Mouse (Mus musculus) neutrophil, adult 5-6 weeks (primary cell): Measurements from ENCODE around the gene Fezf2. TPM values are rescaled to one million over a fixed set of nuclear protein-coding genes. Genes with fewer than 3 reads are reported as not detected.

ENCODE experiments used
- ATAC-seq: fragments of 151-379, 151-347 bp; 2 replicates; pipeline ENCODE4 v1.8.0; 2017; ENCODE audit warnings: mild to moderate bottlenecking, moderate TSS enrichment; ENCODE audit not compliant: insufficient number of reproducible peaks, poor library complexity, low FRiP score, severe bottlenecking; ENCODE audit errors: extremely low read depth
- total RNA-seq: library from RNA; stranded (forward); fragments of 200-1000 nt; gene quantifications from 2 replicates; pipeline ENCODE4 v1.2.3, GENCODE M21; 2017

Gene Fezf2
- total RNA-seq, 1 experiment from 2014 or later: not detected

DNA sequence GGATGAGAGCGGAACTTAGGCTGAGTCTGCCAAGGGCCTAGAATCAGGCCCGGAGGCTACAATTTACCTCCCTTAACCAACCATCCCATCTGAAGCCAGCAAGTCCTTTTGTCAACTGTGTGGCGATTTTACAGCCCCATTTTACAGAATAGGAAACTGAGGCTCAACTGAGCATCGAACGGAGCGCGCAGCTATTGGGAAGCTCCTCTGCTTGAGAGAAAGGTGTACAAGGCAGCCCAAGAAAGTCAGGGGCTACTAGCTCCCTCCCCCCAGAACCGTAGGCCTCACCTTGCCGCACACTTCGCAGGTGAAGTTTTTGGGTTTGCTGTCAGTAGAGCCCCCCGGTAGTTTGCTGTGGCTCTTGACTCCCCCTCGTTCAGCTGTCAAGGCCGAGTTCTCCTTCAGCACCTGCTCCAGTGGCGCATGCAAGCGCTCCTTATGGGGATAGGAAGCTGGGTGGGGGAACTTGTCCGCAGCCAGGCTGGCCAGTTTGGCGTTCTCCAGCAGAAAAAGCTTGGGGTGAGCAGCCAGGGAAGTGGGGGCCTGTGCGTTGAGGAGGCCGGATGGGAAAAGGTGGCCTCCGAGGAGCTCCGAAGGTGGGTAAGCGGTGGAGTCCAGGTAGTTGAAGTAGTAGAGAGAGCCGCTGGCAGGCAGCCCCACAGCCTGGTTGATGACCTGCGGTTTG, 3.8 kb downstream of the Fezf2 start:
- ATAC-seq: no peak

DNA sequence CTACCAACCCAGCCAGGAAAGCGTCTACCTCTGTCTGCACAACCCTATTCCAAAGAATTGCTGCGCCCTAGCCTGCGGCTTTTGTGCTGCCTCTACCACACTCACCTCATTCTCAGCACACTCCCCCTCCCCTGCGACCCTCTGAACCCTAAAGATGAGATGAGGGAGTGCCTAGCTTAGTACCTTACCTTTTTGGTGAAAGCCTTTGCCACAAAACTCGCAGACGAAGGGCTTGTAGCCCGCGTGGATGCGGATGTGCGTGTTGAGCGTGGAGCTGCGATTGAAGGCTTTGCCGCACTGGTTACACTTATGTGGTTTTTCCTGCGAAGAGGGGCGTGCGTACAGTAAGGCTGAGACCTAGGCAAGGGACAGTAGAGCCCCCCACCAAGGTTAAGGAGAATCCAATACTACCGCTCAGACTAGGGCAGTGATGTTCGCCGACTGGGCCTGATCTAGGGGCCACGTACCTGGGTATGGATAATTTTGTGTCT, 4.5 kb downstream of the Fezf2 start:
- ATAC-seq: no peak

DNA sequence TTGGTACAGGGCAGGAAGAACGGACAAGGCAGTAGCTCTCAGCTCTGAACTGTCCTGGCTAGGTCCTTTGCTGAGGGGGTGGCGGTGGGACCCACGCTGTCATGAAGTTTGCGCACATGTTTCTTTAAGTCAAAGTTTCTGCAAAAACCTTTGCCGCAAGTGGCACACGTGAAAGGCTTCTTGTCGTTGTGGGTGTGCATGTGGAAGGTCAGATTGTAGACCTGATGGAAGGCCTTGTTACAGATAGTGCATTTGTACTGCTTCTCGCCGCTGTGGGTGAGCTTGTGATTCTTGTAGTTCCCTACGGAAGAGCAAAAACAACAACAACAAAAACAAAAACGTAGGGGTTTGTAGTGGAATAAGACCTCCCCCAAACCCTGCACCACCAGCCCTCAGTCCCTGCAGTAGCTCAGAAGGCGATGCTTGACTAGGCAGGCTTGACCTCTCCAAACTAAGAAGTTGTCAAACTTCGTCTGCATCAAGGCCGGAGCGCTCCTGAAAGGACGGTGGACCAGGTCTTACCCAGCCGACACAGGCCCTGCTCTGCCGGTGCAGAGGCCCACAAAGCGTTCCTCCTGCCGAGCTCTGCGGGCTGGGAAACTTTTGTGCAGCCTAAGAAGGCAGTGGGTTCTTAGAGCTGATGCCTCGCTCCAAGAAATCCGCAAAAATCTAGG, 5.4 kb downstream of the Fezf2 start:
- ATAC-seq: no peak

DNA sequence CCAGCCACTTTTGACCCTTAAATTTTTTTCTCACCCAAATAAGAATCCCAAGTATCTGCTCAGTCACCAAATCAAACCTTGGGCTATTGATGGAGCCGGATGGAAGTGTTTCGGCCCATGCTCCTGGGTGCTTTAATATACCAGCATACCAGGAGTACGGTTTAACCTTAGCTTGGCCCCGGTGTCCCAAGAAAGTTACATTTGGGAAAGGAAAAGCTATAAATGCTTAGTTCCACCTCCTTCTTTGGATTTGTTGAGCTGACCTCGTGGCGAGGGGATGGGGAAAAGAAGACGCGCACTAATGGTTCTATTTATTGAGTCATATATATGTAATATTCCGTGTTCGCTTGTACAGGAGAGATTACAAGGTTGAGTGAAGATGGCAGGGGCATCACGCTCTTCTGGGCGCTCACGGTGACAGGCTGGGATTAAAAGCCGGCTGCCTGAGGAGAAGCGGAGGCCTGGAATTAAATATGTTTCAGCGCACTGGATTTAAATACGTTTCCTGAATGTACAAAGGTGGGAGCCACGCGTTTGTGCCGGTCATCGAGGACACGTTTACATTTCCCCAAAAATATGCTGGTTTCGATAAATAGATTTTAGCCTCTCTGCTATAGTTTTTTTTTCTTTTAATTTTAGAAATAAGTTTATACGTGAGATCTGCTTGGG, 6.1 kb downstream of the Fezf2 start:
- ATAC-seq: no peak

DNA sequence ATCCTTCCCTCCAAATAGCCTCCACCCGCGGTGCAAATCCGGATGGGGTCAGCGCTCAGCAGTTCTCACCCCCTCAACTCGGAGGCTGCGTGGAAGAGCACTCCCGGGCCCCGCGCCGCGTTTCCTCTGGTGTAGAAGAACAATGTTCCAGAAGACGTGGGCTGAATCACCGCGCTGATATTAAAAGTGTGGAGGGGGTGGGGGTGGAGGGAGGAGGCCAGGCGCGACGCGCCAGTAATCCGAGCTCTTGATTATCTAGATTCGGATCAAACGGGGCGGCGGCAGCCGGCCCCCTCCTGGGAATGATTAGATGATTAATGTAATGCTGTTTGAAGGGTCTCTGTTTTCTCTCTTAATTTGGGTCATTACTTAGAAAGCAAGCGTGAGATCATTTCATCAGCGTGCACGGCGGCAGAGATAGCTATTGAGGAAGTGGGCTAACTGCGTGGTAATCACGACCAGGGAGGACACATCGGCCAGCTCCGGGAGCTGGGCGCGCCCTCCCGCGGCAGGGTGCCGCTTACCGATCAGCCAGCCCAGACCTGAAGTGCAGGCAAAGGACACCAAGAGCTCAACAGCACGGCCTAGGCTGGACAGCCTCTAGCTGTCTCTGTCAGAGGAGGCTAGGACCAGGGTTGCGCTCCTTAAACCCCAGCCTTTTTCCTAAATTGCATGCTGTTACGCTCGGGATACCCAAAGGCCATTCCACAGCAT, 6.8 kb downstream of the Fezf2 start:
- no peak for ATAC-seq

DNA sequence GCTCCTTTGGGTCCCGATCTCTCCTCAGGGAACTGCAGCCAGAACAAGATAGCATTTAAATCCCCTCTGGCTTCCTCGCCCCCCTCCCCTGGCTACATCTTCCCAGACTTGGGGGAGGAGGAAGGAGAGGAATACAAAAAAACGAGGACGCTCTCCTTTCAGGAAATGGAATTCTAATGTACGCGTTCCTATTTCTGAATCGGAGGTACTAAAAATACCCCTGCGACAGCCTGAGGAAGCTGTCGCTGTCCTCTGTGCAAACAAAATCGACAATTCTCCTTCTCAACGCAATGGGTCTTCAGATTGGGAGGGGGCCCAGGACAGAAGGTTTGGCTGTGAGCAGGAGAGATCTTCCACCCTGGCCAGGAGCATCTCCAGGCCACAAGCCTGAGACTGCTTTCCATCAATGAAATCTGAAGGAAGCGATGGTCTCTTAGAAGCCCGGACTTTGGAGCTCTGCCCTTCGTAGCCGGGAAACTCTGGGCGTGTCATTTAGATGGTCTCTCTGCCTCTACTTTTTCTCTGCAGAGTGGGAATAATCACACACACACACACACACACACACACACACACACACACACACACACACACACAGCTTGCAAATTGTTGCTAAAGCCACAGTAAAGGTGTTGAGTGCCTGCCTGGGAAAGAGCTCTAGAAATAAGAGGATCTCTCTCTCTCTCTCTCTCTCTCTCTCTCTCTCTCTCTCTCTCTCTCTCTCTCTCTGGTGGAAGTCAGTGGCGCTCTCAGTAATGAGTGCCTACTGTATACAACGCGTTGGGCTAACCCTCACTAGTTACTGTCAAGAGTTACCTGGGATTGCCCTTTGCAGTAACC, 7.5 kb downstream of the Fezf2 start:
- ATAC-seq: no peak

DNA sequence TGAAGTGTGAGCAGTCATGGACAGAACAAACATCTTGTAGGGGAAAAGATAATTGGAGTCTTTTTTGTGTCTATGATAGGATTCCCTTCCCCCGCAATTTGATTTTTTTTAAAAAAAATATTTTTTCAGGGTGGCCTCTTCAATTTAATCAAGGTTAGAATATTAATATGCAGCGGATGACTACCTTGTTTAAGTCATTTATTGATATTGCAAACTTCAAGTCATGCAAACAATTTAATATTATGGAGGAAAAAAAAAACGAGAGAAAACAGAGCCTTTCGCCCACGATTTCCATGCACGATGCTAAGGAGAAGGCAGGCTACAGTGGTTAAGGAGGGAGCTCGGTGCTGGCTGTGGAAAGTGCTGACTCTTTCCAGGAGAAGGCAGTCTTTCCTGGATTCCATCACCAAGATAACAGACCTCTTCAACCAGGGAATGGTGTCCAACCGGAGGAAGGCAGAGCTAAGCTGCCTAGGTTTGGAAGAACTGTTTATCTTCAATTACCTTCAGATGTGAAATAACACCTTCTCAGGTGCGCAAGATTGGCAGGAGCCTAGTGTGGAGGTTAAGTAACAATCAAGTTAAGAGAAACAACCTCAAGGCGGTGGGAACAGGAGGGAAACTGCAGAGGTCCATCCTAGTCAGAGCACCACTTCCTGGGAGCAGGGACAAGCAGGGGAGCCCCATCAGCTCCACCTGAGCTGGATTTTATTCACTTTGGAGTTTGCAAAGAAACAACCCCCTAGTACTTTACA, 9.0 kb downstream of the Fezf2 start:
- no peak for ATAC-seq

DNA sequence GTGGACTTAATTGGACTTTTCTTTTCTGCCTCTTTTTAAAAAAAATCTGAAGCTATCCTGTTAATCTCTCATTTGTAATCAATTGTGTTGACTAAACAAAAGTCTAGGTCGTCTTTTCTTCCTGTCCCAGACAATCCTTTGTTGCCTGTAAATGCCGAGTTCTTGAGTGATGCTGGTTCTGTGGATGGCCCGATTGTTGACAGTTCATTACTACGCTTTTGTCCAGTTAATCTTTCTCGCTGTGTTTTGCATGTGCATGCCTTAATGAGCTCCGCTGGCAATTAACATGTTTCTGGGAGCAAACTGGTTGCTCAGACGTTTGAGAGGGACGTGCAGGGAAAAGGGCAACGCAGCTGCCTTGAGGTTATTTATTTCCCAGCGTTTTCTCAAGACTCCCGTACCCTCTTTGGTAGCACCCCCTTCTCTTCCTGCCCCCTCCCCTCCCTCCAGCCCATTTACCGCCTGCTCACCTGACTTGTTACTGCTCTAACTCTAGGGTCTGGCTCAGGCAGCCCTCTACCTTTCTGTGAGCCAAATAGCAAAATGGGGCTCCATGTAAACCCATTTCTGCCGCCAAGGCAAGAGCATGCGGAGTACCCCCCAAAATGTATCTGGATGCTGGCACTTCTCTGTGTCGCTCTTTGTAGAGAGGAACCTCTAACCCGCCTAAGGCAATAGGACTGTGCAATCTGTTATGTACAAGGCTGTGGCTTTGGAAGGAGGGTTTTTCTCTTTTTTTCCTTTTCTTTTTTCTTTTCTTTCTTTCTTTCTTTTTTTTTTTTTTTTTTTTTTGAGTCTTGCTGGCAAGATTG, 9.8 kb downstream of the Fezf2 start:
- no peak for ATAC-seq

DNA sequence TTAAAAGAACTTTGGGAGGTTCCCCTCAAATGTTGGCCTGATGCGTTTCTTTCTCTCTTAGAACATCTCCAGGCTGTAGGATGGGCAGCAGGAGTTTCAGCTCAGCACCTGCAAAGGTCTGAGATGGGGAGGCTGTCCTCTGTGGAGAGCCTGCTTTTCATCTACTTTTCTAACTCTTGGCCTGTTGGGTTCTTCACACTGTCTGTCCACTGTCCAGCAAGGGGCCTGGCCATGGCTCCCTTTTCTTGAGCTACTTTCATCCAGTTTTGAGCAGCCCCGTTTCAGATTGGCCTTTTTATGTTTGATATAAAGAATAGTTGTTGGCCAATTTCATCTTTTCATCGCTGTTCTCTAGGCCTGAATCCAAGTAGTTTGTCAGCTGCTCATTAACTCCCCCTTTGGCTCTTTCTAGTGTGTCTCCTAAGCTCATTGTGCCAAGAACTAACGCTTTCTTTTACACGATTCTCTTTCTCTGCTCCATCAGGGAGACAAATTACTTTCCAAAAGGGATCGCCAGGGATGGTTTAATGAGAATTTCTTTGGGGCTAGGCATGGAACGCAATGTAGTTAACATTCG, 10.5 kb downstream of the Fezf2 start:
- no peak for ATAC-seq

DNA sequence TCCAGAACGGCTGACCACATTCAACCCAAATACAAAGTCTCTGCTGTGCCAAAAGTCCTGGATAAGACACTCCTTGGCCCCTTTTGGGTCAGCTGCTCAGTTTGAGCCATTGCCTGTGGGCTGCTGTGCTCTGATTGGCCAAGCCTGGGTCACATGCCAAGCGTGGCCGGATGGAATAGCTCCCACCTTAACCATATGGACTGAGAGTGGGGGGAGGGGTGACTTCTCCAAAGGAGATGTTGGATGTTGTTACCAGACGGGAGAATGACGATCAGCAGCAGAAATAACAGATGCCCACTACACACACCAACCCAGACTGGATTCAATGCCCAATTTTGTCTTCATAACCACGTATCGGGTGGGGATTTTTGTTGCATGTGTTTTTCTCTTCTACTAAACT, 13.1 kb downstream of the Fezf2 start:
- ATAC-seq: no peak

DNA sequence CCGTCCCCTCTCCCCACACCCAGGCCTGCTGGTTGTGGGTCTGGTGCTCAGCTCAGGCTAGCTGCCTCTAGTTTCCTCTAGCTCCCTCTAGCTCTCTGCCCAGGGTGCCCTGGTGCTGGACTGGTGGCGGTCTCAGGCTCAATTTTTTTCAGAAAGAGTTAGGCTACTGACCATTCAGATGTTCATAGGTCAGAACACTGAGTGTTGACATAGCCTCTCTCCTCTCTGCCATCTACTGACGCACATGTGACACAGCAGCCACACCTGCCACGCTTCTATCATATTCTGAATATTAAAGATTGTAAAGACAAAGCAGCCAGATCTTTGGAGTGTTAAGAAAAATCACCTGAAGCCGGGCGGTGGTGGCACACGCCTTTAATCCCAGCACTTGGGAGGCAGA, 14.4 kb downstream of the Fezf2 start:
- ATAC-seq: no peak

DNA sequence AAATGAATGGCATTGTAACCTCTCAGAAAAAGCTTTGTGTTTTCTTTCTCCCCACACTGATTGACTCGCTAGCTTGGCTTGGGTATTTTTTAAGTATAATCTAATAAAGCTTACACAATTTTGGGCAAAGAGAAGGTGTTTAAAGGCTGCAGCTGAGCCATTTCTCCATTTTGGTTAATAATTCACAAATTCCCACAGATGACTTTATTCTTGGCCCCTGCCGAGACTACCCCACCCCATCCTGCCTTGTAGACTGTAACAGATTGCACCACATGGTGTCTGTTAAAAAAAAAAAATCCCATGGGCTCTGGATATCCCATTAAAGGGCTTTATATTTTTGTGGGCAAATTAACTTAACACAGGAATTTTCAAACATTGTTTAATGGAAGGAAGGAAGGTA, 44.9 kb downstream of the Fezf2 start:
- ATAC-seq: no peak

DNA sequence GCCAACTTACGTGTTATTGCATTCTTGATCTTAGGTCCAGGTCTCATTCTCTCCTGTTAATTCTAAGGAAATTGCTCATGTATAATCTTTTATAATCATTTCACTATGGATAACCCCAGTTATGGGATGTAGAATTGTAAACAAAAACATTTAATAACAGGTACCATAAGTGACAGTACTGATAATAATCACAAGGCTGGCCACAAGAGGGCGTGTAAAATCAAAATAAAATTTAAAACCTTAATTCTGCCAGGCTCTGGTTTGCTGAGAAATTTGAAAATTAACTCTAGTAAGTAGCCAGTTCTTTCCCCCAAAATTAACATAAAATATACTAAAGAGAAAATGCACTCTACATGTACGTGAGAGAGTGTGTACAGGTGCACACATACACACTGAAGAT, 47.3 kb downstream of the Fezf2 start:
- ATAC-seq: no peak

DNA sequence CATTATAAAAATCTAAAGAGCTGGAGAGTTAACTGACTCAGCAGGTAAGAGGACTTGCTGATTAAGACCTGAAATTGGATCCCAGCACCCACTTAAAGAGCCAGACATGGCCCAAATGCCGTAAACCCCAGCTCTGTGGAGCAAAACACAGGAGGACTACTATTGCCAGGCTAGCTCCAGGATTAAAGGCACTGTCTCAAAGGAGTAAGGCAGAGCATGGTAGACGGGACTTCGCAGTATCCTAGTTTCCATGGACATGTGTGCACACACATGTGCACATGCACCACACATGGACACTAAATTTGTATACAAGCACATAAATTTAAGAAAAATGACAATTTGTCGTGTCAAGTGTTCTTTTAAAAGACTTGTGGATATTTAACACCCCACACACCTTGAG, 47.7 kb downstream of the Fezf2 start:
- ATAC-seq: no peak

DNA sequence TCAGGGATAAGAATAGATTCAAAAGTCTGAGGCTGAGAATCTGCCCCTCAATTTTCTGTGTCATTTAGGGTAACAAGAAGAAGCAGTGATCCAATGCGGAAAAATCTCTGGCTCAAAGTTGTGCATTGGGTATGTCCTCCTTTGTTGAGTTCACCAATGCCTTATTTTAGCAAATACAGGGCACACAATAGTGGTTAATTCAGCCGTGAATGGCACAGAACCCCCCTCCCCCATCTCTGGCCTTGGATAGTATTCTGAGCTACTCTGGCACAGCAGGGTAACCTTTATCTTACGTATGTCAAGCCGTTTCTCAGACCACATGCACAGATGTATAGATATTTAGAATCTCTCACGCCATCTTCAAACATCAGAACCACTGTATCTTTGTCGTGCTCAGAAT, 48.3 kb downstream of the Fezf2 start:
- ATAC-seq: no peak

DNA sequence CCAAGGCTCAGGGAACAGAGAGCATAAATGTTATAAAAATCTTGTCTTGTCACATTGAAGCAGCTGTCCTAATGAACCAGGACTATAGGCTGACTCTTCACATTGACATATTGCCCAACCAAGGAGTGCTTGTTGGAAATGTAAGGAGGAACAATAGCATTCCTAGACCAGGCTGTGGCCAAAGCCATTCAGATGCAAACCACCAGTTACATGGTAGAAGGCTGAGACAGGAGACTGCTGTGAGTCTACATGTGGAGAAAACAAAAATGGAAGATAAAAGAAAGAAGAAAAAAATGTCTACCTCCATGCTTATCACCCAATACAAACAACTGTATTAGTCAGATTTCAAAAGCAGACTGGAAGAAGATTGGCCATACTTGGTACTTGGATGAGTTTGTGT, 48.8 kb downstream of the Fezf2 start:
- ATAC-seq: no peak

DNA sequence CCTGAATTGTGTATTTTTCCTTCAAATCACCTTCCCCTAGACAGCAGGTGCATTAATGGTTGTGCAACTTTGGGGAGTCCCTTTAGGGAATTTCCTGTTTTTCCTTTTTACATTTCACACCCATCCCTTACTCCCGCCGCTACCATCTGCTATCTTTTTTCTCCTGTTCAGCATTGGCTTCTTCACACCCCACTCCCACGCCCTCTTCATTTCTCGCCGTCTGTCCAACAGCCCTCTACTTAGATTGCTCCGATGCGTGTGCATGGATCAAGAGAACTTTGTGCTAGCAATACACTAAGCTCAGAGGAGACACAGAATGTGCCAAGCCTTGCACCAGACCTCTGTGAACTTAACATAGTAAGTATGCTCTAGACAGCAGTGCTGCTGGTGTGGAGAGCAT, 51.6 kb downstream of the Fezf2 start:
- ATAC-seq: no peak
